Comparison of ENCODE assay signal across 9 mouse cellular contexts in the genomic region with DNA sequence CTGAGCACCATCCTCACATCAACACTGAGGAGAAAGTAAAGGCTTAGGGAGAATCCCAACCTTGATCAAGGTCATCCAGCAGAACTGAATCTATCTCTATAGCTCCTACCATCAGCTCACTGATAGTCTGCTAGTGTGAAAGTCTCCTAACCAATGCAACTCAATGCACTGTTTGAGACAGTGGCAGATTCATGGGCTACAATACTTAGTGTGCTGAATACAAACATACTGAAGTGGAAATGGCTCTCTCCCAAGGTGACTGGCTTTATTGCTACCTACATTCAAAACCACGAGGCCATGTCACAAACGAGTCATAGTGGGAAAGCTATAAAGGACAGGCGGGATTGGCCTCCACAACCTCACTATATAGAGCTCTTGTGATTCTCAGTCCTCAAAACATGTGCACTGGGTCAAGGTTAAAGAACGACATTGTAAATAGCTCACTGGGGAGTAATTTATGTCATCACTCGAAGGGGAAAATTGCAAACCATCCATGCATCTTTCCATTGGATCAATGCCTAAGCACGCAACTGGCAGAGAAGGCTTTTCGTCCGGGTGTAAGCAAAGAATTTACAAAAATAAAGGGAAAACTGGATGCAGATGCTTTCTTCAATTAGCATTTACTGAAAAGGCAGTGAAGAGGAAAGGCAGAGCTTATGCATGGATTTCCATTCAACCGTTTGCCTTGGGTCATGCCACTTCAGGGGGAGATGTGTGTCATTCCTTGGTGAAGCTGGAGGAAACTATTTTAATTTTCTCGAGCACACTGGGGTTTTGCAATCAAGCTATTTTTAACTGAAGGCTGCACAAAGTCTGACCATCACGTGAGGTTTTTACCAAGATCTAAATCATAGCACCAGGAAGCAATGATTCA.
DNase-seq lines count a peak whose midpoint lies in the region; ATAC-seq lines count a peak whose summit lies in the region.
"Had no signal": no experiment of that assay in that cellular context is flagged by ENCODE, and none has a peak within 500 bp of the region (broad histone marks: within the 10 kb centered on the region; RNA-seq: fewer than 3 reads in every experiment).

No protein-coding gene starts in this region.

- no peak overlapping the region for H3K4me3 ChIP-seq in hindbrain, embryonic 16.5 days (ENCODE audit: low read length)
- no peak overlapping the region for H3K4me3 ChIP-seq in hindbrain, embryonic 12.5 days
- no peak overlapping the region for H3K4me3 ChIP-seq in liver, embryonic 12.5 days
- H3K4me3 ChIP-seq: heart, embryonic 12.5 days had no signal

- peaks cover 17% of the 10 kb centered on the region for H3K4me1 ChIP-seq in hindbrain, embryonic 16.5 days (ENCODE audit: control insufficient read depth, insufficient read depth, low read depth, low read length)
- peaks cover 28% of the 10 kb centered on the region for H3K4me1 ChIP-seq in hindbrain, embryonic 12.5 days
- no peaks in the 10 kb centered on the region for H3K4me1 ChIP-seq in liver, embryonic 12.5 days

- no peaks in the 10 kb centered on the region for H3K36me3 ChIP-seq in hindbrain, embryonic 16.5 days (ENCODE audit: control insufficient read depth, insufficient read depth, low read length)
- 0 out of 2 replicates have a peak, but pooled peaks cover 13% of the 10 kb centered on the region for H3K36me3 ChIP-seq in hindbrain, embryonic 12.5 days
- no peaks in the 10 kb centered on the region for H3K36me3 ChIP-seq in liver, embryonic 12.5 days
- H3K36me3 ChIP-seq: heart, embryonic 12.5 days had no signal

- WGBS in hindbrain, embryonic 16.5 days, result 36% methylated on average over 11 of the region's 11 CpGs
- 59% methylated on average over 11 of the region's 11 CpGs for WGBS in hindbrain, embryonic 12.5 days
- 56% methylated on average over 11 of the region's 11 CpGs for WGBS in liver, embryonic 12.5 days (ENCODE audit: insufficient replicate concordance)

- 0 out of 2 replicates have a peak overlapping the region, but pooled peaks have one; percentile 5 for H3K27ac ChIP-seq in hindbrain, embryonic 16.5 days (ENCODE audit: low read depth, low read length)
- no peak overlapping the region for H3K27ac ChIP-seq in hindbrain, embryonic 12.5 days
- H3K27ac ChIP-seq in liver, embryonic 12.5 days, result no peak overlapping the region

- H3K9ac ChIP-seq in hindbrain, embryonic 16.5 days (ENCODE audit: low read depth, low read length), result no peak overlapping the region
- no peak overlapping the region for H3K9ac ChIP-seq in hindbrain, embryonic 12.5 days
- H3K9ac ChIP-seq in liver, embryonic 12.5 days, result no peak overlapping the region
- H3K9ac ChIP-seq: heart, embryonic 12.5 days had no signal

- H3K9me3 ChIP-seq in hindbrain, embryonic 16.5 days (ENCODE audit: control insufficient read depth, low read length), result no peaks in the 10 kb centered on the region
- no peaks in the 10 kb centered on the region for H3K9me3 ChIP-seq in hindbrain, embryonic 12.5 days (replicated peaks)
- H3K9me3 ChIP-seq in liver, embryonic 12.5 days (replicated peaks), result no peaks in the 10 kb centered on the region
- H3K9me3 ChIP-seq: heart, embryonic 12.5 days had no signal

- no peaks in the 10 kb centered on the region for H3K27me3 ChIP-seq in hindbrain, embryonic 16.5 days (replicated peaks; ENCODE audit: control insufficient read depth, insufficient read depth, low read length)
- no peaks in the 10 kb centered on the region for H3K27me3 ChIP-seq in hindbrain, embryonic 12.5 days
- H3K27me3 ChIP-seq in liver, embryonic 12.5 days (replicated peaks), result no peaks in the 10 kb centered on the region
- H3K27me3 ChIP-seq: heart, embryonic 12.5 days had no signal

- no peak for ATAC-seq in hindbrain, embryonic 16.5 days
- ATAC-seq in hindbrain, embryonic 12.5 days (ENCODE audit: low FRiP score), result no peak
- ATAC-seq in liver, embryonic 12.5 days, result no peak

- no peak overlapping the region for H3K4me2 ChIP-seq in hindbrain, embryonic 16.5 days (ENCODE audit: low read length)
- no peak overlapping the region for H3K4me2 ChIP-seq in hindbrain, embryonic 12.5 days (replicated peaks)
- H3K4me2 ChIP-seq in liver, embryonic 12.5 days, result no peak overlapping the region
- H3K4me2 ChIP-seq: heart, embryonic 12.5 days had no signal

- DNase-seq in Muller cell, postnatal 12 days (ENCODE audit: inconsistent ontology term), result peak; percentile 85
- peak; percentile 52 for DNase-seq in brain, adult 2 months (ENCODE audit: low read depth, low spot score)
- peak; percentile 37 for DNase-seq in kidney, postnatal 14 days
- DNase-seq in thymus, postnatal 10 days (ENCODE audit: low spot score in 2 of 2), result no peak
- DNase-seq in right cerebral cortex, adult 18-20 months, result no peak

Comparison
In these comparisons a context has a peak if more than half of its experiments do, and no peak if none do; other contexts are left out.
1. DNase-seq: peak in Muller cell, postnatal 12 days (single experiment), brain, adult 2 months (single experiment) and kidney, postnatal 14 days (single experiment); none in thymus, postnatal 10 days (0 of 2) and right cerebral cortex, adult 18-20 months (single experiment).